Mouse (Mus musculus) midbrain, postnatal 0 days (tissue): ENCODE measurements around the gene Asic5. TPM values are rescaled to one million over a fixed set of nuclear protein-coding genes. Genes with fewer than 3 reads are reported as not detected.

Experiments
- ATAC-seq: fragments of 200-750 bp; cut with Nextera tagmentation; 2 replicates; pipeline ENCODE4 v1.8.0; 2017; ENCODE audit warnings: moderate number of reproducible peaks, mild to moderate bottlenecking, moderate TSS enrichment, moderate library complexity; ENCODE audit not compliant: low FRiP score
- DNase-seq: peaks from one replicate; pipeline ENCODE4 v3.0.0-alpha.2; 2015; ENCODE audit warnings: low spot score
- H3K27ac ChIP-seq: fragments of 300-500 bp; sonication (generic); 2 replicates; pipeline ENCODE4 v1.5.1; 2014; ENCODE audit warnings: low read depth, mild to moderate bottlenecking, low read length, mixed read lengths
- H3K27me3 ChIP-seq: fragments of 300-500 bp; sonication (generic); 2 replicates; pipeline ENCODE4 v1.6.1; 2014; ENCODE audit warnings: low read length, control low read depth, mixed read lengths; ENCODE audit not compliant: insufficient read depth
- H3K36me3 ChIP-seq: fragments of 300-500 bp; sonication (generic); 2 replicates; pipeline ENCODE4 v1.6.1; 2014; ENCODE audit warnings: low read length, control low read depth, mixed read lengths; ENCODE audit not compliant: insufficient read depth
- H3K4me1 ChIP-seq: fragments of 300-500 bp; sonication (generic); 2 replicates; pipeline ENCODE4 v1.6.1; 2014; ENCODE audit warnings: mild to moderate bottlenecking, control low read depth, antibody characterized with exemption, low read length, mixed read lengths; ENCODE audit not compliant: insufficient read depth
- H3K4me2 ChIP-seq: fragments of 300-500 bp; sonication (generic); 2 replicates; pipeline ENCODE4 v1.6.1; 2014; ENCODE audit warnings: low read depth, mild to moderate bottlenecking, low read length, mixed read lengths; ENCODE audit not compliant: poor library complexity, severe bottlenecking
- H3K4me3 ChIP-seq: fragments of 300-500 bp; sonication (generic); 2 replicates; pipeline ENCODE4 v1.5.1; 2014; ENCODE audit warnings: low read depth, mild to moderate bottlenecking, low read length, moderate library complexity
- H3K9ac ChIP-seq: fragments of 300-500 bp; sonication (generic); replicated peaks from 2 replicates; pipeline ENCODE4 v1.6.1; 2014; ENCODE audit warnings: mild to moderate bottlenecking, low read length, moderate library complexity, mixed read lengths; ENCODE audit not compliant: poor library complexity, severe bottlenecking
- H3K9me3 ChIP-seq: fragments of 300-500 bp; sonication (generic); 2 replicates; pipeline ENCODE4 v1.6.1; 2016; ENCODE audit warnings: low read length, control low read depth
- CTCF ChIP-seq: IDR thresholded peaks from 2 replicates; pipeline ENCODE4 v1.5.1; 2016; ENCODE audit warnings: antibody characterized with exemption, mild to moderate bottlenecking
- WGBS: fragments of 180-500 bp; shearing (Covaris S2); extraction: QIAGEN DNeasy Blood & Tissue Kit; methylation state at CpG from one replicate; pipeline ENCODE4 v1.1.7; 2014; 5-methylcytosine and 5-hydroxymethylcytosine counted together
- polyA plus RNA-seq: library from polyadenylated mRNA; unstranded; fragments of >200 nt; fragmentation: Nextera tagmentation; extraction: Ambion mirVana; gene quantifications from 2 replicates; pipeline ENCODE4 v1.2.1, GENCODE M21; 2015
- total RNA-seq: library from RNA; depleted of rRNA; stranded (reverse); fragments of >200 nt; gene quantifications from 2 replicates; pipeline ENCODE4 v1.2.3, GENCODE M21; 2014

Gene Asic5
- total and polyA plus RNA-seq, 2 experiments from 2014 or later = 0.09 TPM; not detected in 1

- no peak for TF ChIP-seq CTCF
- DNase-seq = no peak
- no peak for ATAC-seq
- Histone ChIP-seq H3K27ac (no peak overlapping the region), H3K36me3 (no peaks in the 10 kb centered on the region), H3K4me3 (no peak overlapping the region), H3K9ac (no peak overlapping the region), H3K4me1 (no peaks in the 10 kb centered on the region), H3K4me2 (no peak overlapping the region), H3K27me3 (no peaks in the 10 kb centered on the region), H3K9me3 (no peaks in the 10 kb centered on the region)
- WGBS = 96% methylated on average over 3 of the region's 3 CpGs
These were observed 5.5 kb downstream of the Asic5 start for GRCm38 (mm10) chr3:81987628-81988027.

DNA sequence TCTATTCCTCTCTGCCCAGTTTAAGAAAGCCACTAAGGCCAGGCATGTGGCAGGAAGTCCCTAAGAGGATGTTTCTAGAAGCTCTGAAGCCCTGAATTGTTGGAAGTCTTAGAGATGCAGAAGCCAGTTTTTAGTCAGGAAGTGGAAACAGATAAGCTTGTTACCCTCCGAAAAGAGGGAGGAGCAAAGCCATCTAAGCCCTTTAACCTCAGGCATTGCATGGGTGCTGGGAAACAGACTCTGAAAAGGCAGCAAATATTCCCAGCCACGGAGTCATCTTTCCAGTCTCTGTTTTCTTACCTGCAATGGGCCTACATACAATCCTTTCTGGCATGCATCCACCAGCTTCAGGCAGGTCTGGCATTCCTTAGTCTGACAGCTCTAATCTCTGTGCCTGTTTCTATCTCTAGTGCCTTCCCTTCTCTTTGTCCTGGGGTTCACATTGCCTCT is 7.6 kb downstream of the Asic5 start:
- Histone ChIP-seq H3K9ac (no peak overlapping the region), H3K27ac (no peak overlapping the region), H3K27me3 (no peaks in the 10 kb centered on the region), H3K4me3 (no peak overlapping the region), H3K4me1 (no peaks in the 10 kb centered on the region), H3K4me2 (no peak overlapping the region), H3K36me3 (no peaks in the 10 kb centered on the region), H3K9me3 (no peaks in the 10 kb centered on the region)
- no peak for DNase-seq
- 18% methylated on average over 2 of the region's 2 CpGs for WGBS
- ATAC-seq = no peak
- no peak for TF ChIP-seq CTCF

- ATAC-seq (no peak), DNase-seq (peak; percentile 62)
- 73% methylated on average over 3 of the region's 3 CpGs for WGBS
- no peaks in the 10 kb centered on the region for H3K4me1 ChIP-seq
- no peaks in the 10 kb centered on the region for H3K9me3 ChIP-seq
- no peak overlapping the region for H3K9ac ChIP-seq
- H3K4me3 ChIP-seq = no peak overlapping the region
- TF ChIP-seq CTCF = no peak
- H3K4me2 ChIP-seq = no peak overlapping the region
- no peaks in the 10 kb centered on the region for H3K36me3 ChIP-seq
- no peaks in the 10 kb centered on the region for H3K27me3 ChIP-seq
- no peak overlapping the region for H3K27ac ChIP-seq
These were observed 8.4 kb downstream of the Asic5 start for GRCm38 (mm10) chr3:81990531-81990930.

DNA sequence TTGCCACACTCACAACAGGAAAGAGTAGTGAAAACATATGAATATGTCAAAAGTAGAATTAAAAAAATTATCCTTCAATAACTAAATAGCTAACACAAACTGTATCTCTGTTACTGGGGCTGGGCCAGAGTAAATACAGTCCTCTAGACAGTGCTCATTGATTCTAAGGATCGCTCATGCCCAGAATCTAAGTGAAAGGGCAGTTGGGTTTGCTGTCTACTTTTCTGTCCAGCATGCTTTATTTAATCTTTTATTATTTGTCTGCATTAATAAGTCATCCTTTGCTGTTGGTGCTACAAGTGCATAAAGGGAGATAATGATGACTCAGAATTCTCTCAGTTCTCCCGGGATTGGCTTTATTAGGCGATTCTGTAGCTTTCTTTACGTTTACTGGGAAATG is 13.3 kb downstream of the Asic5 start:
- Histone ChIP-seq H3K4me3 (no peak overlapping the region), H3K27me3 (no peaks in the 10 kb centered on the region), H3K4me2 (no peak overlapping the region), H3K9ac (no peak overlapping the region), H3K4me1 (no peaks in the 10 kb centered on the region), H3K36me3 (no peaks in the 10 kb centered on the region), H3K27ac (no peak overlapping the region), H3K9me3 (no peaks in the 10 kb centered on the region)
- DNase-seq (no peak), ATAC-seq (no peak)
- TF ChIP-seq CTCF = no peak
- WGBS = 37% methylated on average over 4 of the region's 4 CpGs

- WGBS = 0% methylated on average over 1 of the region's 1 CpGs
- H3K4me3 ChIP-seq = no peak overlapping the region
- H3K27ac ChIP-seq = no peak overlapping the region
- H3K27me3 ChIP-seq = no peaks in the 10 kb centered on the region
- no peaks in the 10 kb centered on the region for H3K4me1 ChIP-seq
- peak; percentile 81 for DNase-seq
- no peaks in the 10 kb centered on the region for H3K36me3 ChIP-seq
- no peak overlapping the region for H3K9ac ChIP-seq
- ATAC-seq = no peak
- no peaks in the 10 kb centered on the region for H3K9me3 ChIP-seq
- H3K4me2 ChIP-seq = no peak overlapping the region
- TF ChIP-seq CTCF = peak; percentile 82
These were observed 13.9 kb downstream of the Asic5 start for GRCm38 (mm10) chr3:81995988-81996387.

GRCm38 (mm10) chr3:82007002-82007401 is 24.9 kb downstream of the Asic5 start:
- no peaks in the 10 kb centered on the region for H3K4me1 ChIP-seq
- H3K27ac ChIP-seq = no peak overlapping the region
- H3K27me3 ChIP-seq = no peaks in the 10 kb centered on the region
- ATAC-seq = no peak
- H3K9me3 ChIP-seq = no peaks in the 10 kb centered on the region
- H3K4me3 ChIP-seq = no peak overlapping the region
- no peak for DNase-seq
- H3K9ac ChIP-seq = no peak overlapping the region
- H3K36me3 ChIP-seq = no peaks in the 10 kb centered on the region
- WGBS = 86% methylated on average over 1 of the region's 1 CpGs
- TF ChIP-seq CTCF = no peak
- H3K4me2 ChIP-seq = no peak overlapping the region
